Mouse (Mus musculus): ENCODE measurements around the gene Gm45808. TPM values are rescaled to one million over a fixed set of nuclear protein-coding genes. Genes with fewer than 3 reads are reported as not detected.

Gm45808 gene
- polyA plus RNA-seq, 1 experiment from 2014 or later = not detected

- H3K27me3 ChIP-seq (replicated peaks; ENCODE audit: control insufficient read depth, insufficient read depth, low read length) = no peaks in the 10 kb centered on the region
- no peak overlapping the region for H3K4me3 ChIP-seq (ENCODE audit: low read depth, low read length)
- H3K4me1 ChIP-seq (ENCODE audit: control insufficient read depth, insufficient read depth, low read length) = no peaks in the 10 kb centered on the region
- H3K36me3 ChIP-seq (ENCODE audit: control insufficient read depth, insufficient read depth, low read length) = no peaks in the 10 kb centered on the region
- H3K27ac ChIP-seq (ENCODE audit: low read depth, low read length) = no peak overlapping the region
- no peak overlapping the region for H3K9ac ChIP-seq (ENCODE audit: low read length)
- WGBS = 42% methylated on average over 16 of the region's 16 CpGs
- no peaks in the 10 kb centered on the region for H3K9me3 ChIP-seq (replicated peaks; ENCODE audit: control insufficient read depth, low read length)
- no peak overlapping the region for H3K4me2 ChIP-seq (ENCODE audit: low read length)
- ATAC-seq (no peak), DNase-seq (ENCODE audit: low spot score) (no peak)
These were observed 28.8 kb upstream of the Gm45808 start for GRCm38 (mm10) chr7:45515436-45515835.

DNA sequence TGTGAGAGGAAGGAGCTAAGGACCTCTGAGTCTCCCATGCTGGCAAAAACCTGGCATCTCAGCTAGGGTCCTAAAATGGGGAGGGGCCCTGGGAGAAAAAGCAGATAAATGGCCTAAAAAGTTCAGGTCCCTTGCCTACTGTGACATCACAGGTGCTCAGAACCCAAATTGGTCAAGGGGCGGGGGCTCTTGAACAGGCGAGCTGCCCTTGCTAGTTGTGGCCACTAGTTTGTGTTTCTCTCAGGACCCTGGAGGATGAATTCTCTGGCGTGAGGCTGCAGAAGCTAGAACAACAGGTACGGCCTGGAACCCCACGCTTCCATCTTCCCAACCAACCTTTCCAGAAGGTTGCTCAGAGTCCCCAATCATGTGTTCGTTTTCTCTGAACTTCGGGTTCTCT, 27.8 kb upstream of the Gm45808 start:
- no peak for DNase-seq (ENCODE audit: low spot score)
- Histone ChIP-seq H3K9ac (ENCODE audit: low read length) (no peak overlapping the region), H3K36me3 (ENCODE audit: control insufficient read depth, insufficient read depth, low read length) (no peaks in the 10 kb centered on the region), H3K27ac (ENCODE audit: low read depth, low read length) (no peak overlapping the region), H3K9me3 (replicated peaks; ENCODE audit: control insufficient read depth, low read length) (no peaks in the 10 kb centered on the region), H3K4me3 (ENCODE audit: low read depth, low read length) (no peak overlapping the region), H3K27me3 (replicated peaks; ENCODE audit: control insufficient read depth, insufficient read depth, low read length) (no peaks in the 10 kb centered on the region), H3K4me2 (ENCODE audit: low read length) (no peak overlapping the region), H3K4me1 (ENCODE audit: control insufficient read depth, insufficient read depth, low read length) (peaks cover 3% of the 10 kb centered on the region)
- WGBS = 83% methylated on average over 7 of the region's 7 CpGs
- ATAC-seq = no peak

DNA sequence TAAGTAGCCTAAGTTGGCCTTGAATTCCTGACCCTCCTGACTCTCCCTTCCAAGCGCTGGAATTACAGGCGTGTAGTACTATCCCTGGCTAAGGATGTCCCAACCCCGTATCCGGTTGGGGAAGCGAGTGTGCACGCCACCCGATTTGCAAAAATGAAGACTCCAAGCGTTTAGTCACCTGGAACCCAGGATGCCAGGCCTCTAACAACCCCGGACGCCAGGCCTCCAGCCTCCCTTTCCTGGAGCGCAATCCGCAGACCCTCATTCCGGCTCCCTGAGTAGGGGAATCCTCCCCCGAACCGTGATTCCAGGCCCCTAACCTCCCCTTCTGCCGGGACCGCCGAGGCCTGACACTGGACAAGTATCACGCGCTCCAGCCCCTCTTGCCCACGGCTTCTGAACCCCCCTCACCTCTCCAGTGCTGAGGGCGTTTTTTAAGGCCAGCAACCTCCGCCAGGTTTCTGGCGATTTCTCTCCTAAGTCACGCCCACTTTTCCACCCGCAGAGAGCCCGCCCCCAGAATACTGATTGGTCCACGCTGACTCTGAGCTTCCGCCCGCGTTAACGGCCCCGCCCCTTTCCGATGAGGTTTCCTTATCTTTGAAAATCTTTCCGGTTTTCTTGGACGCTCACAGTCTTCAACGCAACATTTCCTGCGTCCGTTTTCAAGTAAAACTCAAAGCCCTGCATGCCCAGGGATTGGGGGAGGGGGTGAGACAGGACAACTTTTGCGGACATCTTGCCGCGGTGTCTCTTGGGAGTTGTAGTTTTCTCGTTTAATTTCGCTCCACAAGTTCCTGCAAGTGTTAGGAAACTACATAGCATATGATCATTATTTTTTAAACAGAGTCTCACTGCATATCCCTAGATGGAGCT, 23.5 kb upstream of the Gm45808 start, which contains the start of gene Nucb1:
Gene Nucb1, minus strand, starts transcription at position 495 of the 876 bp plus-strand sequence.
- under 1% methylated on average over 44 of the region's 44 CpGs for WGBS
- peaks cover 9% of the 10 kb centered on the region for H3K4me1 ChIP-seq (ENCODE audit: control insufficient read depth, insufficient read depth, low read length)
- peak within 1 kb of the TSS; percentile 57 for H3K4me3 ChIP-seq (ENCODE audit: low read depth, low read length)
- no peaks in the 10 kb centered on the region for H3K9me3 ChIP-seq (replicated peaks; ENCODE audit: control insufficient read depth, low read length)
- H3K27ac ChIP-seq (ENCODE audit: low read depth, low read length) = peak within 1 kb of the TSS; percentile 75
- H3K4me2 ChIP-seq (ENCODE audit: low read length) = peak within 1 kb of the TSS; percentile 81
- peak within 1 kb of the TSS; percentile 79 for H3K9ac ChIP-seq (ENCODE audit: low read length)
- H3K36me3 ChIP-seq (ENCODE audit: control insufficient read depth, insufficient read depth, low read length) = peaks cover 7% of the 10 kb centered on the region; the same call in 1 of the 2 replicates
- DNase-seq (ENCODE audit: low spot score) (peak; percentile 97), ATAC-seq (peak; percentile 92)
- no peaks in the 10 kb centered on the region for H3K27me3 ChIP-seq (replicated peaks; ENCODE audit: control insufficient read depth, insufficient read depth, low read length)

GRCm38 (mm10) chr7:45509181-45509882, 22.7 kb upstream of the Gm45808 start:
- H3K9me3 ChIP-seq (replicated peaks; ENCODE audit: control insufficient read depth, low read length) = no peaks in the 10 kb centered on the region
- ATAC-seq (peak; percentile 21; the same call in 1 of the 2 replicates), DNase-seq (ENCODE audit: low spot score) (no peak)
- peaks cover 7% of the 10 kb centered on the region; the same call in 1 of the 2 replicates for H3K36me3 ChIP-seq (ENCODE audit: control insufficient read depth, insufficient read depth, low read length)
- peak overlapping the region; percentile 79 for H3K9ac ChIP-seq (ENCODE audit: low read length)
- H3K27ac ChIP-seq (ENCODE audit: low read depth, low read length) = no peak overlapping the region
- peaks cover 9% of the 10 kb centered on the region for H3K4me1 ChIP-seq (ENCODE audit: control insufficient read depth, insufficient read depth, low read length)
- no peaks in the 10 kb centered on the region for H3K27me3 ChIP-seq (replicated peaks; ENCODE audit: control insufficient read depth, insufficient read depth, low read length)
- 39% methylated on average over 19 of the region's 19 CpGs for WGBS
- peak overlapping the region; percentile 81 for H3K4me2 ChIP-seq (ENCODE audit: low read length)
- H3K4me3 ChIP-seq (ENCODE audit: low read depth, low read length) = peak overlapping the region; percentile 57

GRCm38 (mm10) chr7:45508561-45508960, 21.9 kb upstream of the Gm45808 start:
- H3K27ac ChIP-seq (ENCODE audit: low read depth, low read length) = no peak overlapping the region
- H3K4me1 ChIP-seq (ENCODE audit: control insufficient read depth, insufficient read depth, low read length) = peaks cover 9% of the 10 kb centered on the region
- no peaks in the 10 kb centered on the region for H3K9me3 ChIP-seq (replicated peaks; ENCODE audit: control insufficient read depth, low read length)
- no peak overlapping the region for H3K4me2 ChIP-seq (ENCODE audit: low read length)
- no peak overlapping the region for H3K4me3 ChIP-seq (ENCODE audit: low read depth, low read length)
- no peak for ATAC-seq
- no peaks in the 10 kb centered on the region for H3K27me3 ChIP-seq (replicated peaks; ENCODE audit: control insufficient read depth, insufficient read depth, low read length)
- WGBS = 85% methylated on average over 6 of the region's 6 CpGs
- no peak overlapping the region for H3K9ac ChIP-seq (ENCODE audit: low read length)
- no peak for DNase-seq (ENCODE audit: low spot score)
- H3K36me3 ChIP-seq (ENCODE audit: control insufficient read depth, insufficient read depth, low read length) = peaks cover 7% of the 10 kb centered on the region; the same call in 1 of the 2 replicates

DNA sequence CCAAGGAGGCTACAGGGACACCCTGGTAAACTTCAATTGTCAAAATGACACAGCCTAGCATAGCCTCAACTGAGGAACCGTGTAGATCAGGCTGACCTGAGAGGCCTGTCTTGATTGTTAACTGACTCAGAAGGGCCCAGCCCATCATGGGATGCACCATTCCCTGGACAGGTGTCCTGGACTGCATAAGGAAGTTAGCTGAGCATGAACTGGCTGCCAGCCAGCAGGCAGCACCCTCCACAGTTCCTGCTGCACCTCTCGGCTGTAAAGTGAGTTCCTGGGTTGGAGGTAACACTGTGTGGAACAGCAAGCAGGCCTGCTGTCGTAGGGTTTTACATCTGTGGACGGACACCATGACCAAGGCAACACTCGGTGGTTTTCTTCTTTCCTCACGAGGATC, 21.0 kb upstream of the Gm45808 start:
- DNase-seq (ENCODE audit: low spot score) (no peak), ATAC-seq (no peak)
- Histone ChIP-seq H3K9me3 (replicated peaks; ENCODE audit: control insufficient read depth, low read length) (no peaks in the 10 kb centered on the region), H3K4me1 (ENCODE audit: control insufficient read depth, insufficient read depth, low read length) (peaks cover 9% of the 10 kb centered on the region), H3K4me3 (ENCODE audit: low read depth, low read length) (no peak overlapping the region), H3K27ac (ENCODE audit: low read depth, low read length) (no peak overlapping the region), H3K36me3 (ENCODE audit: control insufficient read depth, insufficient read depth, low read length) (peaks cover 8% of the 10 kb centered on the region; the same call in 1 of the 2 replicates), H3K9ac (ENCODE audit: low read length) (no peak overlapping the region), H3K27me3 (replicated peaks; ENCODE audit: control insufficient read depth, insufficient read depth, low read length) (no peaks in the 10 kb centered on the region), H3K4me2 (ENCODE audit: low read length) (no peak overlapping the region)
- 90% methylated on average over 6 of the region's 6 CpGs for WGBS

GRCm38 (mm10) chr7:45498427-45498826, 11.8 kb upstream of the Gm45808 start:
- Histone ChIP-seq H3K9ac (ENCODE audit: low read length) (no peak overlapping the region), H3K4me3 (ENCODE audit: low read depth, low read length) (no peak overlapping the region), H3K27ac (ENCODE audit: low read depth, low read length) (no peak overlapping the region), H3K4me1 (ENCODE audit: control insufficient read depth, insufficient read depth, low read length) (no peaks in the 10 kb centered on the region), H3K36me3 (ENCODE audit: control insufficient read depth, insufficient read depth, low read length) (peaks cover 82% of the 10 kb centered on the region), H3K4me2 (ENCODE audit: low read length) (no peak overlapping the region), H3K27me3 (replicated peaks; ENCODE audit: control insufficient read depth, insufficient read depth, low read length) (no peaks in the 10 kb centered on the region), H3K9me3 (replicated peaks; ENCODE audit: control insufficient read depth, low read length) (no peaks in the 10 kb centered on the region)
- DNase-seq (ENCODE audit: low spot score) = no peak
- ATAC-seq = no peak
- 96% methylated on average over 6 of the region's 6 CpGs for WGBS

DNA sequence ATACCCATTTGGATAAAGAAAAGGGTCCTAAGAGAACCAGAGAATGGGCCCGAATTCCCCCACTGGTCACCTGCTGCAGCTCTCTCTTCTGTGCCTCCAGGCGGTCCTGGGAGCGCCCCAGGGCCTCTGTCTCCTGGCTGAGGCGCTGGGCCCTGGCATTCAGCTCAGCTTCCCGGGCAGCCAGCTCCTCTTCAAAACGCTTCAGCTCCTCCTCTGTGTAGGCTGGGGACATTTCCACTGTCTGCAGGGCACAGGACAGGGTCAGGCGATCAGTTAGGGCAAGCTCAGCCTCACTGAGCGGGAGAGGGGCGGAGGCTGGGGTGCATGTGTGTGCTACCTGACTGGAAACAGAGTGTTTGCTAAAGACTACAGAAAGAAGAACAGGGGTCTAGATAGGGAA, 7.9 kb upstream of the Gm45808 start:
- no peaks in the 10 kb centered on the region for H3K4me1 ChIP-seq (ENCODE audit: control insufficient read depth, insufficient read depth, low read length)
- H3K9me3 ChIP-seq (replicated peaks; ENCODE audit: control insufficient read depth, low read length) = no peaks in the 10 kb centered on the region
- H3K27me3 ChIP-seq (replicated peaks; ENCODE audit: control insufficient read depth, insufficient read depth, low read length) = no peaks in the 10 kb centered on the region
- no peak overlapping the region for H3K4me2 ChIP-seq (ENCODE audit: low read length)
- H3K9ac ChIP-seq (ENCODE audit: low read length) = no peak overlapping the region
- no peak overlapping the region for H3K4me3 ChIP-seq (ENCODE audit: low read depth, low read length)
- ATAC-seq = no peak
- peaks cover 75% of the 10 kb centered on the region for H3K36me3 ChIP-seq (ENCODE audit: control insufficient read depth, insufficient read depth, low read length)
- H3K27ac ChIP-seq (ENCODE audit: low read depth, low read length) = no peak overlapping the region
- no peak for DNase-seq (ENCODE audit: low spot score)
- WGBS = 81% methylated on average over 9 of the region's 9 CpGs

Data from forebrain, embryonic 14.5 days (tissue).